ENCODE assay signal across 16 mouse cellular contexts in the genomic region with DNA sequence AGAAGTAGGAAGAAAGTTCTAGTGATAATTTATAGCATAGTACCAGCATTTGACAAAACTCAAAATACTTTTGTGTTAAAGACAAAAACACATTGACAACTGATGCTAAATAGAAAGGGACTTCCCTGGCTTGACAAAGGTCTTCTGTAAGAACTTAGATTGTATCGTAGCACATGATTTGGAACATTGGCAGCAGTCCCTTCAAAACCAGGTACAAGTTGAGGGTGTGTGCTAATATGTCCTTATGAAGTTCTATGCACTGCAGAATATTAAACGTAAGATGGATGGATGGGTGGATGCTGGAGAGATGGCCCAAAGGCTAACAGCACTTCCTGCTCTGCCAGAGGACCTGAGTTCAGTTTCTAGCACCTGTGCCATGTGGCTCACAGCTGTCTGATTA.
"Had no signal": no experiment of that assay in that cellular context is flagged by ENCODE, and none has a peak within 500 bp of the region (broad histone marks: within the 10 kb centered on the region; RNA-seq: fewer than 3 reads in every experiment).

No protein-coding gene starts in this region.

- DNase-seq: liver, postnatal 0 days; lung, adult 2 months; lung, postnatal 14 days; lung, postnatal 36 days; right cerebral cortex, postnatal 14 days; thymus, adult 18-20 months; thymus, postnatal 14 days; thymus, postnatal 36 days had no signal

- H3K27ac ChIP-seq: liver, embryonic 15.5 days; lung, embryonic 15.5 days; macrophage; midbrain, embryonic 13.5 days; midbrain, embryonic 15.5 days; neural tube, embryonic 12.5 days; stomach, embryonic 15.5 days had no signal

- H3K4me1 ChIP-seq: liver, embryonic 15.5 days; lung, embryonic 15.5 days; megakaryocyte, embryonic 14.5 days; midbrain, embryonic 13.5 days; neural tube, embryonic 12.5 days; stomach, embryonic 15.5 days had no signal

- H3K4me3 ChIP-seq: liver, embryonic 15.5 days; lung, embryonic 15.5 days; megakaryocyte, embryonic 14.5 days; midbrain, embryonic 13.5 days; midbrain, embryonic 15.5 days; neural tube, embryonic 12.5 days; stomach, embryonic 15.5 days had no signal
